Mouse (Mus musculus) mouse embryonic stem cell (cell line): ENCODE measurements around the gene Ubac1.

ENCODE experiments used
- in situ Hi-C, 2 experiments: fragments of 300-500 bp; cut with MboI; formaldehyde crosslinking; loops; 1 replicate in 1 of 2; 3 replicates in 1 of 2; pipeline ENCODE4 v1.14.3; 2019 to 2020; ENCODE audit warnings: low sequenced_read_pairs in 2 of 2, low pct_unique_long_range_greater_than_20kb in 1 of 2, mixed read lengths in 1 of 2; ENCODE audit not compliant: unreplicated experiment in 1 of 2

Gene Ubac1

DNA sequence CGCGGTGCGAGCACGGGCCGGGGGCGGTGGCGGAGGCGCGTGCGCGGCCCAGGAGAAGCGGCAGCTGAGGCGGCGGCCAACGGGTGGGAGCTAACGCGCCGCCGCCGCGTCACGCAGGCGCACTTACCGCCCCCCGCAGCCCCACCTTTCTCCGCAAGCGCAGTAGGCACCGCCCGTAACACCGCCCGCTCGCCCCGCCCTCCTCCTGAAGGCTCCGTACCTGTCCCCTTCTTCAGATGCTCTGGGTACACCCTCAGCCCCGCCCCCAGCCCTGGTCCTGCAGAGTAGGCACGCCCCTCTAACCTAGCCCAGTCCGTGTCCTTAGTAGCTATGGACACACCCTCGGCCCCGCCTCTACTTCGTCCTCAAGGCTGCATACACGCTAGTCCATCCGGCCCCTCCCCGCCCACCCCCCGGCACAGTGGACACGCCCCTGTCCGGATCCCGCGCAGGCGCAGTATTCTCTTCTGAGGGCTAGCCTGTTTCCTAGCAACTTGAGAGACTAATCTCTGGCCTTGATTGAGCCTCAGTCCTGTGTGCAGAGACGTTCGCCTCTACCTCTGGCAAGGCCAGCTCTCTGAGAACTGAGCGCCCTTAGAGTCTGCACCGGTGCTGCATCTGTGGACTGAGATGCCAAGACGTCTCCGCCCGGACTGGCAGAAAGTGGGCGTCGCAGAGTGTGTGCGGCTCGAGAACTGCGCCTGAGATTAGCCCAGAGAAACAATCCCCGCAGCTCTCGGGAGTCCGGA lies 38.2 kb downstream of the Ubac1 start, which contains the start of gene Camsap1:
TSS of gene Camsap1 (minus strand) at position 124 of the 749 bp plus-strand sequence.
- in situ Hi-C loops, result no loop called here

DNA sequence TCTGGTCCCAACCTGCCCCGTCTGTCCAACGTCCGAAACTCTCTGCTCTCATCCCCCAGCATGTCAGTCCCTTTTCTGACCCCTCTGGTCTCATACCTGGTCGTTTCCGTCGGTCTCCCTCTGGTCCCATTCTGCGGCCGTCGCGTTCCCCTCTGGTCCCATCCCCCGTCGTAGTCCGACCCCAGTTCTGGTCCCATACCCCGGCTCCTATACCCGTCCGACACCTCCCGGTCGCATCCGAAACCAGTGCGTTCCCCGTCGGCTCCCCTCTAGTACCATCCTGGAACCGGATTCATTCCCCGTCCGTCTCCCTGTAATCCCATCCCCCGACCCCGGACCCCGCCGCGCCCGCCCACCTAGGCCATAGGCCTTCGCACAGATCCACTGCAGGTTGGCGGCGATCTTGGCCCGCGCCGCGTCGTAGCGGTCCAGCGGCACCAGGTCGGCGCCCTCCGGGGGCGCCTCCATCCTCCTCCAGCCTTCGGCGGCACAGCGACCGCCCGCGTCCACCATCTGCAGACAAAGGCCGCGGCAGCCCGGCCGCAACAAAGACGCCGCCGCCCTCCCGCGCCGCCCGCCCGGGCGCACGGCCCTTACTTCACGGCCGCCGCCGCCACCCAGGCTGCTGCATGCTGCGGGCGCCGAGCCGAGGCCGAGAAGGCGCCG lies 39.0 kb downstream of the Ubac1 start:
- in situ Hi-C loops, result no loop called here

DNA sequence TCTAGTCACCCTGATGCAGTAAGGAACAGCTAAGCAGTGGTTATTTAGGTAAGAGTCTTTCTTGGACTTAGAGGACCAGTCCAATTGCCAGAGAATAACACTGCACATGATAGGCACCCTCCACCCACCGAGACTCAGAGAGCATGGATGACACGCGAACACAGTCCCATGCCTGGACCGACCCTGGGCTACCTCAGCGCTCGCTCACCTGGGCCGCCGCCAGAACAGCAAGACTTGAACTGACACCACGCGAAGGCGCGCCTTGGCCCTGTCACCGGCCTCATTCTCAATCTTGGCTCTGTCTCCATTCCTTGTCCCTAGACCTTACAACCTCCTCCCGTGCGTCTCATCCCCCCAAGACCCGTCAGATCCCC lies 39.5 kb downstream of the Ubac1 start:
- in situ Hi-C loops, result no loop called here

DNA sequence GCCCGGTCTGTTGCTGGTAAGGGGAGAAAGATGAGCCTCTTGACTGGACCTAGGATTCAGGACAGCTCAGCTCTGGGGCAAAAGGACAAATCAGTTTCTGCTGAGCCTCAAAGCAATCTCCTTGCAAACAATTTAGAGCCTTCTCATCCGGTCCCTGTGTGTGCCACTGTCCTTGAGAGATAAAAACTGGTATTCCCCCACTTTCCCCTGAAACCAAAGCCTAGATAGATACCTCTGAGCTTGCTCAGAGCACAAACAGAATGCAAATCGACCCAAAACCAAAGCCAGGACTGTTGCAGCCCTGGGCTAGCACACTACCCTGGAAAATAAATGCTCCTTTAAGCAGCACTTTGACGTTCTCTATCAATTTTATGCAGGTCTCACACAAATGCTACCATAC lies 42.5 kb downstream of the Ubac1 start:
- in situ Hi-C loops, result no loop called here

DNA sequence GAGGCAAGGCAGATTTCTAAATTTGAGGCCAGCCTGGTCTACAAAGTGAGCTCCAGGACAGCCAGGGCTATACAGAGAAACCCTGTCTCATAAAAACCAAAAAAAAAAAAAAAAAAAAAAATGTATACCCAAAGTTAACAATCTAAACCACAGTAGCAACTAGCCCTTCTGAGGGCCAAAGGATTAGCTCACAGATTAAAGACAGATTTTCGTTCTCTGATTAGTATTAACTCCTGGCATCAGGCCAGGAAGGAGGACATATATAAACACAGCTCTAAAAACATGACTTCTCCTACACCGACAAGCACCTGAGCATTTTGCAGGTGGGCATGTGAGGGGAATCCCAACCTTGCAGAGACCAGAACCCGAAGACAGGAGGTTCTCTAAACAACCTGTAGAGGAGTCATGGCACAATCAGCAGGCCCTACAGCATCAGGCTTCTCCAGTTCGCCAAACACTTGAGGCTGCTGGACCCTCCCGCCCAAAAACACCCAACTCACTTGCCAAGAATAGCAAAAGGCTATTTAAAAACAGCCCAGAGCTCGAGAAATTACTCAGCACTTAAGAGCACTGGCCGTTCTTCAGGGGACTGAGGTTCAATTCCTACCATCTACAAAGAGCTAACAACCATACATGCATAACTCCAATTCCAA lies 43.8 kb downstream of the Ubac1 start:
- in situ Hi-C loops, result no loop called here

DNA sequence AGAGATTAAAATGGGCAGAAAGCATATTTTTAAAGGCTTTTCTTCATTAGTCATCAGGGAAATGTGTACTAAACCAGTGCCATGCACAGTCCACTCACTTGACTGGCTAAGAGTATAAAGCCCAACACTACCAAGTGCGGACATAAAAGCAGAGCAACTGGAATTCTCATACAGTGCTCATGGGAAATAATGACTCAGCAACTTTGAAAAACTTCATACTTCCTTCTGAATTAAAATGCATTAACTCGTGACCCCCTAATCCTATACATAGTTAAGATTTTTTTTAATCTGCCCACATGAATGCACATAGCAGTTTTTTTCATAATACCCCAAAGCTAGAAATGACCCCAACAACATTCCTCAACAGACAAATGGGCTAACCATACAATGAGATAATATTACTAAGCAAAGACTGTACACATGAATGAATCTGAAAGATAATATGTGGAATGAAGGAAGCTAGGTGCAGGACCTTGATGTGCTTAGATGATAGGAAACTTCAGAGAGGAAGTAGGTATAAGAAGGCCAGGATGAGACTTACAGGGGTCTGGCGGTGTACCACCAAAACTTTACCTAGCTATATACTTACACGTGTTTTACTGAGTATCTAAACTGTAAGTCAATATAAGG lies 46.3 kb downstream of the Ubac1 start:
- in situ Hi-C loops, result no loop called here

DNA sequence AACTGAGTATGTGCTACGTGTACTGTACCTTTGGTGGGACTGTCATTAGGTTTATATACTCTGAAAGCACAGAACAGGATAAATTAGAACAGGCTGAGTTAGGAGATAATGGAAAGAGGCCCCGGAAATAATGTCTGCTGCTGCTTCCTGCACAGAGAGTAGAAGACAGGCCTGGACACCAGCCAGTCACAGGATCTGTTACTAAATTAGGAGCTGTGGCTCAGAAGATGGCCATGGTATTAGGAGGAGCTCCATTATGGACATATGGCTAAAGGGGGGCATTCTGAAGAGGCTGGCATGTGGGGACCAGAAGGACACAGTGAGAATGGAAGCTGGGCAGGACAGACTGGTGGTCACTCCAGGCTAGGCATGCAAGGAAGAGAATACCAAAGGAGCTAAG lies 51.1 kb downstream of the Ubac1 start:
- in situ Hi-C loops, result no loop called here

DNA sequence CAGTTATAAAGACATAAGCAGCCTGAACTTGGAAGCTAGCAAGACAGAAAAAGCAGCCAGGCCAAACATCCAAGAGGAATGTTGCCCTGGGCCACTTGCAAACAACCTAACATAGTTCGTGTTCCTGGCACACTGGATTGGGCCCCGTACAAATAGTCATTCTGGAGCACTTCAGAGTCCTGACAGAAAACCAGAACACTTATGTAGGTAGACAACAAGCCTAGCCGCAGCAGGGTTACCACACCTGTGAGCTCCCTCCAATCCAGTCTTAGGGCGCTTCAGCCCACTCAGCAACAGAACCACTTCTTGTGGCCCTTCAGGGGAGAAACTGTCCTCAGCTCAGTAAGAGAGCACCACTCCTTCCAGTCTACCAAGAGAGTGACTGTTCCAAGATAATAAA lies 52.2 kb downstream of the Ubac1 start:
- in situ Hi-C loops, result no loop called here

DNA sequence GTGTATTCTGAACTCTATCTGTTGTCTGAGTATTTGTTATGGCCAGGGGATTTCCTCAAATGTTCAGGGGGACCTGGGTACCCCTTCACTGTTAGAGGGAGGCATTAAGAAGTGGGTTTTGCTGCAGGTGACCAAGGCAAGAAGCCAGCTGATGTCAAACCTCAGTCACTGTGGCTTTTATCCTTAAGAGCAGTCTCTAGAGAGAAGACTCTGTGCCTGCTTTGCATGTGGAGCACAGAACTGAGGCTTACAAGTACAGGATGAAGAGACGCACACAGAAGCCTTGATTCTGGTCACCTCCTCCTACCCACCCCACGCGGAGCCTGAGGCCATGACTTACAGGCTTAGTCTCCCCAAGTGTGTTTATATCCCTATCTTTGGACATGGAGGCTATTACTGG lies 72.3 kb downstream of the Ubac1 start:
- in situ Hi-C loops, result no loop called here
